Mouse (Mus musculus) stomach, postnatal 0 days (tissue): ENCODE measurements around the gene Gpr89. TPM values are rescaled to one million over a fixed set of nuclear protein-coding genes. Genes with fewer than 3 reads are reported as not detected.

Source experiments
- ATAC-seq: fragments of 200-750 bp; cut with Nextera tagmentation; 2 replicates; pipeline ENCODE4 v1.8.0; 2017; ENCODE audit not compliant: low FRiP score, low TSS enrichment
- DNase-seq: peaks from one replicate; pipeline ENCODE4 v3.0.0-alpha.2; 2016; ENCODE audit warnings: low spot score
- H3K27ac ChIP-seq: fragments of 300-500 bp; sonication (generic); replicated peaks from 2 replicates; pipeline ENCODE4 v1.5.1; 2014; ENCODE audit warnings: mild to moderate bottlenecking, control low read depth
- H3K27me3 ChIP-seq: fragments of 300-500 bp; sonication (generic); 2 replicates; pipeline ENCODE4 v1.6.1; 2014; ENCODE audit warnings: low read length; ENCODE audit not compliant: control insufficient read depth, insufficient read depth
- H3K36me3 ChIP-seq: fragments of 300-500 bp; sonication (generic); 2 replicates; pipeline ENCODE4 v1.6.1; 2014; ENCODE audit warnings: low read length, mixed read lengths; ENCODE audit not compliant: control insufficient read depth, insufficient read depth
- H3K4me1 ChIP-seq: fragments of 300-500 bp; sonication (generic); replicated peaks from 2 replicates; pipeline ENCODE4 v1.6.1; 2014; ENCODE audit warnings: antibody characterized with exemption; ENCODE audit not compliant: control insufficient read depth, insufficient read depth
- H3K4me2 ChIP-seq: fragments of 300-500 bp; sonication (generic); replicated peaks from 2 replicates; pipeline ENCODE4 v1.6.1; 2014; ENCODE audit warnings: low read depth, mild to moderate bottlenecking, control low read depth, moderate library complexity
- H3K4me3 ChIP-seq: fragments of 300-500 bp; sonication (generic); 2 replicates; pipeline ENCODE4 v1.5.1; 2014; ENCODE audit warnings: low read depth, low read length, control low read depth
- H3K9ac ChIP-seq: fragments of 300-500 bp; sonication (generic); 2 replicates; pipeline ENCODE4 v1.6.1; 2014; ENCODE audit warnings: mild to moderate bottlenecking, low read length, control low read depth, mixed read lengths
- H3K9me3 ChIP-seq: fragments of 300-500 bp; sonication (generic); 2 replicates; pipeline ENCODE4 v1.6.1; 2016; ENCODE audit warnings: low read length; ENCODE audit not compliant: control insufficient read depth
- CTCF ChIP-seq: IDR thresholded peaks from 2 replicates; pipeline ENCODE4 v1.5.1; 2016; ENCODE audit warnings: antibody characterized with exemption, low read depth, mild to moderate bottlenecking, moderate library complexity
- EP300 ChIP-seq: optimal IDR thresholded peaks from 2 replicates; pipeline ENCODE3; 2016; ENCODE audit warnings: antibody characterized with exemption
- WGBS: fragments of 180-500 bp; shearing (Covaris S2); extraction: QIAGEN DNeasy Blood & Tissue Kit; methylation state at CpG from one replicate; pipeline ENCODE4 v1.1.7; 2014; 5-methylcytosine and 5-hydroxymethylcytosine counted together
- polyA plus RNA-seq: library from polyadenylated mRNA; unstranded; fragments of >200 nt; fragmentation: Nextera tagmentation; extraction: Ambion mirVana; gene quantifications from 2 replicates; pipeline ENCODE4 v1.2.1, GENCODE M21; 2015

Gpr89 gene
- polyA plus RNA-seq, 1 experiment from 2014 or later = 28.5 TPM

GRCm38 (mm10) chr3:96825261-96825660, 79.9 kb downstream of the Gpr89 start:
- H3K36me3 ChIP-seq = no peaks in the 10 kb centered on the region
- H3K4me2 ChIP-seq = no peak overlapping the region
- no peak overlapping the region for H3K27ac ChIP-seq
- no peak for TF ChIP-seq CTCF
- no peak for TF ChIP-seq EP300
- WGBS = 49% methylated on average over 11 of the region's 11 CpGs
- no peaks in the 10 kb centered on the region for H3K9me3 ChIP-seq
- H3K4me3 ChIP-seq = no peak overlapping the region
- no peaks in the 10 kb centered on the region for H3K27me3 ChIP-seq
- ATAC-seq (no peak), DNase-seq (no peak)
- H3K9ac ChIP-seq = no peak overlapping the region
- no peaks in the 10 kb centered on the region for H3K4me1 ChIP-seq

GRCm38 (mm10) chr3:96824614-96825013, 80.5 kb downstream of the Gpr89 start:
- Histone ChIP-seq H3K4me2 (no peak overlapping the region), H3K4me1 (no peaks in the 10 kb centered on the region), H3K4me3 (no peak overlapping the region), H3K36me3 (no peaks in the 10 kb centered on the region), H3K9ac (no peak overlapping the region), H3K27me3 (no peaks in the 10 kb centered on the region), H3K27ac (no peak overlapping the region), H3K9me3 (no peaks in the 10 kb centered on the region)
- DNase-seq (no peak), ATAC-seq (no peak)
- 85% methylated on average over 12 of the region's 12 CpGs for WGBS
- TF ChIP-seq CTCF (no peak), EP300 (no peak)

GRCm38 (mm10) chr3:96823701-96824100, 81.4 kb downstream of the Gpr89 start:
- Histone ChIP-seq H3K27ac (no peak overlapping the region), H3K4me1 (no peaks in the 10 kb centered on the region), H3K27me3 (no peaks in the 10 kb centered on the region), H3K36me3 (no peaks in the 10 kb centered on the region), H3K4me2 (no peak overlapping the region), H3K9me3 (no peaks in the 10 kb centered on the region), H3K9ac (no peak overlapping the region), H3K4me3 (no peak overlapping the region)
- ATAC-seq = no peak
- DNase-seq = no peak
- TF ChIP-seq CTCF (no peak), EP300 (no peak)
- 46% methylated on average over 3 of the region's 3 CpGs for WGBS

- Histone ChIP-seq H3K4me1 (no peaks in the 10 kb centered on the region), H3K27ac (no peak overlapping the region), H3K36me3 (no peaks in the 10 kb centered on the region), H3K9ac (no peak overlapping the region), H3K4me3 (no peak overlapping the region), H3K4me2 (no peak overlapping the region), H3K27me3 (no peaks in the 10 kb centered on the region), H3K9me3 (no peaks in the 10 kb centered on the region)
- 80% methylated on average over 4 of the region's 4 CpGs for WGBS
- no peak for TF ChIP-seq CTCF
- no peak for TF ChIP-seq EP300
- DNase-seq = no peak
- ATAC-seq = no peak
Observed at GRCm38 (mm10) chr3:96821581-96821980, 83.6 kb downstream of the Gpr89 start.

GRCm38 (mm10) chr3:96820116-96820915, 84.8 kb downstream of the Gpr89 start:
- ATAC-seq = no peak
- WGBS = 68% methylated on average over 6 of the region's 6 CpGs
- TF ChIP-seq EP300 (no peak), CTCF (no peak)

More at GRCm38 (mm10) chr3:96820116-96820915, 84.8 kb downstream of the Gpr89 start:
- Histone ChIP-seq H3K9me3 (no peaks in the 10 kb centered on the region), H3K4me2 (no peak overlapping the region), H3K27me3 (no peaks in the 10 kb centered on the region), H3K4me1 (no peaks in the 10 kb centered on the region), H3K27ac (no peak overlapping the region), H3K9ac (no peak overlapping the region), H3K36me3 (no peaks in the 10 kb centered on the region), H3K4me3 (no peak overlapping the region)
- DNase-seq = no peak

Other genes with a start within 250 kb of the Gpr89 start
- 5.5 and 6.2 TPM in 2 replicates for gene Ankrd35, start 235.2 kb downstream of the Gpr89 start, polyA plus RNA-seq
- 23.4 and 27.1 TPM in 2 replicates for gene Pias3, start 209.0 kb downstream of the Gpr89 start, polyA plus RNA-seq
- gene Nudt17, start 196.8 kb downstream of the Gpr89 start, polyA plus RNA-seq = 7.5 and 8.2 TPM in 2 replicates
- gene Polr3c, start 177.7 kb downstream of the Gpr89 start, polyA plus RNA-seq = 19.4 and 20.3 TPM in 2 replicates
- 27.3 and 28.7 TPM in 2 replicates for gene Rnf115, start 177.7 kb downstream of the Gpr89 start, polyA plus RNA-seq
- gene Pdzk1, start 76.1 kb downstream of the Gpr89 start, polyA plus RNA-seq = 0.21 TPM in 2 replicates
- 0.13 and 0.15 TPM in 2 replicates for gene Cd160, start 76.0 kb downstream of the Gpr89 start, polyA plus RNA-seq
- 3.4 and 4.1 TPM in 2 replicates for gene Gja5, start 653 bp downstream of the Gpr89 start, polyA plus RNA-seq
- gene Gja8, start 20.7 kb upstream of the Gpr89 start, polyA plus RNA-seq = 0.01 TPM in 1 of 2 replicates, not detected in the other